Mouse (Mus musculus) MEL-GATA-1-ER (cell line): ENCODE results near the gene Gm36028.

Experiments used
- DNase-seq: peaks from one replicate; pipeline ENCODE4 v3.0.0-alpha.2; 2012; ENCODE audit warnings: low read depth; ENCODE audit errors: extremely low read depth

Gm36028 gene

DNA sequence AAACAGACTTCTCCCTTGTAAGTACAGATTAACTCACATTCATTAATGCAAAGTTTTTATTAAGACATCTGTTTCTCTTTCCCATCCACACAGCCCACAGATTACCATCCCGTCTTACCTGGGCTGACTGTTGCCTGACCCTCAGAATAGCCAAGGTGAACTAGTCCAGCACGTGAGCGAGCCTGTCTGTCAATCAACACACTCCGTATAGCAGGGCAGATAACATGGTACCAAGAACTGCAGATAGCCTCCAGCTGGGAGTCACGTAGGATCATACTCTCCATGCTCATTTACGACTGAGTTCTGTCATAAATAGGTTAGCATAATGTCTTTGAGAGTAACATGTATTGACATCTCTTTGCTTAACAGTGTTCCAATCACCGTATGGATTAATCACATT, at the start of gene Gm36028:
Gene Gm36028 (minus strand): TSS at position 118 of the 400 bp plus-strand sequence.
- no peak for DNase-seq

DNA sequence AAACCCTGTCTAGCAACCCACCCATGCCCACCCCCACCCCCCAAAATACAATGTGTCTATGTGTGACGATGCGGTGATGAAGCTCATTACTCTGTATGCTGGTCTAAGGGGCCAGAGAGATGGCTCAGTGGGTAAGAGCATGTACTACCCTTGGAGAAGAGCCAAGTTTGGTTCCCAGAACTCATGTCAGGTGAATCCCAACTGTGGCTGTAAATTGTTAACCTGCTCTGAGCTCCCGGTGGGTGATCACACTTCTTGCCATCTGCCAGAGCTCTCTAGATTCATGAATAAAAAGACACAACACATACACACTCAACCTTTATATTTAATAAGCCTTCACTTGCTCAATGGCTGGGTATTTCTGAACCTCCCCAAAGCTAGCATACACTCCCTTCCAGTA, 45.5 kb upstream of the Gm36028 start:
- DNase-seq, result no peak

DNA sequence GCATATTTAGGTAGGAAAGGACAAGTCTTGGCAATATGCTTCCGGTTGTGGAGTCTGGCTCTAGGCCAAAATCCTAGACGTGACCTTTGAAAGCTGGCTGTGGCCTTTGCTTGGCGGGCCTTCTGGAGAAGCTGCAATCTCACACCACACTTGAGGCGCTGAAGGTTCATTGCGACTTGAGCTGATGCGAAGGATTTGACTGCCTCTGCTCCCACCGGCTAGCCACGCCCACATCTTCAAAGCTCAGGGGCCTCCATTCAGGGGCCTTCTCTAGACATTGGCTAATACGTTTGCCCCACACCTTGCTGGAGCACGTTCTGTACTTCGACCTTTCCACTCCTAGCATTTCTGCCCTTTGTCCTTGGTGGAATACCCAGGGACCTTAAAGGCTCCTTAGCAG, 40.4 kb upstream of the Gm36028 start:
- no peak for DNase-seq

DNA sequence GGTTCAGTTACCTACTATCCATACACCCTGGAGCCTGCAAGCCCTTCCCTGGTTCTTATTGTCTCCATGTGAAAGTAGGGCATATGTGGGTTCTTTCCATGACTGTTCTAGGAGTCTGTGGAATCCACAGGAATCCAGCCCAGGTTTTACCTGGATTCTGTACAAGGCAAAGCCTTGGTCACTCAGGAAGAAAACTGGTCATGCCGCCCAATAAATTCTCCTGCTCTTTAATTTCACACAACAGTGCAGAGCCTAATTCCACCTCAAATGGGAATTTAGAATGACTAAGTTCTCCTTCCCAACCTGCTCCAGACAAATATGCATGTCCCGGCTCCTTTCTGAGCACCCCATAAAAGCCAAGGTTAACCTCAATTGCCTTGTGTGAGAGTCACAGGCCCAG, 38.4 kb upstream of the Gm36028 start:
- DNase-seq, result no peak

DNA sequence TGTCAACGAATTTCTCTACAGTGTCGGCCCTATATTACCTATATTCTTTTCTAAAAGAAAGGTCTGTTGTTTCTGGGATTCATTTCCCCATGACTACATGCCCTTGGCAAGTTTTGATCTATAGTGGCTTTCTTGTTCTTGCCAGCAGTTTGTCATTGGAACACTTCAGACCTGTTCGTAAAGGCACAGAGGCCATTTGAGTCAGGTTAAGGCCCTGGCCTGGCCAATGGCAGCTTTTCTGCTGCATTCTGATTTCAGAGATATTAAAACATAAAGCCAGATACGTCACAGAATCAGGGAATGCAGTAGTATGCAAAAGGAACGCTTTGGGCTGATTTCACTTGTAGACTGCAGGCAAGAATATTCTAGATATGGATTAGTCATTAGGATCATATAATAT, 37.8 kb upstream of the Gm36028 start:
- DNase-seq, result no peak

DNA sequence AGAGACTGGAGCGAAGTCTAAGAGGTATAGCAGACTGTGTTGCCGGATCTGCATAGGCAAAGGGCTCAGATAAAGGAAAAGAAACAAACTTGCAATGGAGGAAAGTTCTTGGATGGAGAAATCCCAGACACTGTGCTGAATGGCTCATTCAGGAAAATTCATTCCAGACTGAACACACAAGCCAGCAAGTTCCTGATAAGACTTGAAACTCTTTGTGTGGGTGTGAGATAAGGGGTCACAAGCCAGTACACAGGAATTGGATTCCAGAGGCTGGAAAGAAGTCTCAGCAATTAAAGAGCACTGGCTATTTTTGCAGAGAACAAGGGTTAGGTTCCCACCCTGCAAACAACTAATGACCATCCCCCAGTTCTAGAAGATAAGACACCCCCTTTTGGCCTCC, 33.0 kb upstream of the Gm36028 start:
- no peak for DNase-seq

DNA sequence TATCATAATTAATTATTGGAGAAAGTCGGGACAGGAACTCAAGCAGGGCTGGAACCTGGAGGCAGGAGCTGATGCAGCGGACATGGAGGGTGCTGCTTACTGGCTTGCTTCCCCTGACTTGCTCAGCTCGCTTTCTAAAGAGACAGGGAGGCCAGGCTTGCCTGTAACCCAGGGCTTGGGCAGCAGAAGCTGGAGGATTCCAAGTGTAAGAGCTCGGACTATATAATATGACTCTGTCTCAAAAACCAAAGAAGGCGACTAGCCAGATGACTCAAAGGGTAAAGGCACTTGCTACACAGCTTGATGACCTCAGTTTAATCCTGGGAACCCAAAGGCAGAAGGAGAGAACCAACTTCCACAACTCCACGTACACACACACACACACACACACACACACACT, 32.4 kb upstream of the Gm36028 start:
- DNase-seq, result no peak

DNA sequence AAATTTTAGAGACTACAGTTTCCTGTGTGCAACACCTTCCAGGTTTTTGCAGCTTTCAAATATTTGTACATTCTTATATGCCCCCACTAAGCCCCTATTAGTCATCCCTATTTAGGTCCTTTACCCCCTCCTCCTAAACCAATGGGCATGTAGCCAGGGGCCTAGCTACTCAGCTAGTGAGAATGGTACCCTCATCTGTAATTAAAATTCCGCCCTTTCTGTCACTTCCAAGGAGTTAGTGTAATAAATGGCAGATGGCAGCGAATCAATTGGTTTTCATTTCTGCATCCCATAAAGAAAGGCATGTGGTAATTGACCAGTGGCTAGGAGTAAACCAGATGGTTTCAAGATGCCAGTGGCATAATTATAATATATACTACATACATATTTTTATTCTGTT, 31.7 kb upstream of the Gm36028 start:
- DNase-seq, result no peak

DNA sequence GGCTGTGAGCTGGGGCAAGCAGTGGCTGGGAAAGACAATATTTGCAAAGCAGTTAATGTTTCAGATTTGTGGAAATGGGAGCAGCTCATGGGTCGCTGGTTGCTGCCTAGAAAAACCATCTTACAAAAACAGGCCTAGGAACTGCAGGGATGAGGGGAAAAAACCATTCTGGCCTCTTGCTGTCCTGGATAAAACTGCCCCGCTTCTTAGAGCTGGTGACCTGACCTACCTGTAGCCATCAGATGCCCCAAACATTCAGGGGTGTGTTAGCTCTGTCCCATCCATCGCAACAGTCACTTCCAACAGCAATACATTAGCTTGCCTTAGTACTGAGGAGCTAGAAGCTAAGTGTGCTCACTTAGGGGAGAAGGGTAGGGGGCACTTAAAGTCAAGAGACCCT, 28.0 kb upstream of the Gm36028 start:
- no peak for DNase-seq

DNA sequence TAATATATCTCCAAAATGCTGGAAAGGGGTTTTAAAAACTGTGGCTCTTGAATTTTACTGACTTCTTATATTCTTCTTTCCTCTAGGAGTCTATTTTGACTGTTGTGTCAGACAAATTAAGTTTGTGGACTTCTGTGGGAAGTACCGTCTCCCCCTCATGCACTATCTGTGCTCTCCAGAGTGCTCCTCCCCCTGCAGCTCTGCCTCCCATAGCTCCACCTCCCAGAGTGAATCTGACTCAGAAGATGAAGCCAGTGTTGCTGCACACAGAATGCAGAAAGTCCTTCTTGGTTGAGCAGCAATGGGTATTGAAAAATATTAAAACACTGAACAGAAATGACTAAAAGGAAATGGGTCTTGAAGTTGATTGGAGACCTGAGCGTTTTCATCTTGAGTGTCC, 20.2 kb upstream of the Gm36028 start:
- no peak for DNase-seq

DNA sequence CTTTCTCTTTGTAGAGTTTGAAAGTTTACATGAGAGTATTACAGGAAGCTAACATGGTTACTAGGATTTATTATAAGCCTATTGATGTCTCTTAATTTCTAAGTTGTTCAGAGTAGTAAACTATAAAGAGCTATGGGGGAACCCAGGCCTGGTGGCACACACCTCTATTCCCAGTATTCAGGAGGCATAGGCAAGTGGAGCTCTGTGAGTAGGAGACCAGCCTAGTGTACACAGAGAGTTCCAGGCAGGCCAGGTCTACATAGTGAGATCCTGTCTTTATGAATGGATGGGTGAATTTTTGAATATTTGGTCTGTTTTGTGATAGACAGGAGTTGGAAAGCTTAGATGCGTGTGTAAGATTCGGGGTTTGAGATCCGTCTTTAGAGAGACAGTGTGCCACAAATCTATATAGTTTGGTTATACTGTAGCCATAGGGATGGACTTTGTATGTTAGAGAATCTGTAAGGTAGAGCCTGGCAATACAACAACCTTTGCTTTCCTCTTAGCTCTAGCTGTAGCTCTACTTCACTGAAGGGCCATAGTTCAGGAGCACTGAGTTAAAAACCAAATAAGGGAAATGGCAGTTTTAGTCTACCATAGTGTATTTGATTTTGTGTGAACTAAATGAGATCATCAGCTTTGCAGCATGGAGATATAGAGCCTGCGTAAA, 18.9 kb upstream of the Gm36028 start:
- no peak for DNase-seq

DNA sequence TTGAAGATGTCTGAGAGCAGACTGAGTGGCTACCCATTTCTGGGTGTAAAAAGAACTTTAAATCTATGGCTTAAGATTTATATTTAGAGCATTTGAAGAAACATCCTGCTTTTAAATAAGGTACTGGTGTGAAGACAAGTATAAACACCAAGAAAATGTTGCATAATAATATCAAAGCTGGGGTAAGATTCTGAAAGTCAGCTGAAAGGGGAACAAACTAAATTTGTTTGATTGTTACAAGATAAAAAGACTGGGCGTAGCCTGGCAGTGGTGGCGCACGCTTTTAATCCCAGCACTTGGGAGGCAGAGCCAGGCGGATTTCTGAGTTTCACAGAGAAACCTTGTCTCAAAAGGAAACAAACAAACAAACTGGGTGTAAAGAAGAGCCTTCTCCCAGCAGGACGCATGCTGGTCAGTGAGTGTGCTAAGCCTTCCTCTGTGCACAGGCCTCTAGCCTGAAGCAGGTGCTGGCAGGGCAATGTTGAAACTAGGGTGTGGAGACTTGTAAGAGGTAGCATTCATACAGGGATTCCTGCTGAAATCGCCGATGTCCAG, 18.1 kb upstream of the Gm36028 start:
- DNase-seq, result no peak

DNA sequence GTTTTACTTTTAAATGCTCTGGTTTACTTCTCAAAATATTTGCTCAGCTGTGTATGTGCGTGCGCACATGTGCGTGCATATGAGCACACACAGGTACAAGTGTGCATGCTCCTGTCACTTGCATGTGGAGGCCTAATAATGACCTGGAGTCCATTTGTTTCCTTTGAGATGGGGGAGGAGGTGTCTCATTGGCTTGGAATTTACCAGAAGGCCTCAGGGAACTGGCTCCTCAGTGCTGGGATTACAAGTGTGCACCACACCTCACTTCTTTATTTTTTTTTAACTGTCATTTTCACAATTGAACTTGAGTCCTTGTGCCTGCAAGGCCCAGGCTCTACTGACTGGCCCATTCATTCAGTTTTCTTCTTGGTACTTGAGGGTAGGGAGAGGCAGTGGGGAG, 16.5 kb upstream of the Gm36028 start:
- no peak for DNase-seq

DNA sequence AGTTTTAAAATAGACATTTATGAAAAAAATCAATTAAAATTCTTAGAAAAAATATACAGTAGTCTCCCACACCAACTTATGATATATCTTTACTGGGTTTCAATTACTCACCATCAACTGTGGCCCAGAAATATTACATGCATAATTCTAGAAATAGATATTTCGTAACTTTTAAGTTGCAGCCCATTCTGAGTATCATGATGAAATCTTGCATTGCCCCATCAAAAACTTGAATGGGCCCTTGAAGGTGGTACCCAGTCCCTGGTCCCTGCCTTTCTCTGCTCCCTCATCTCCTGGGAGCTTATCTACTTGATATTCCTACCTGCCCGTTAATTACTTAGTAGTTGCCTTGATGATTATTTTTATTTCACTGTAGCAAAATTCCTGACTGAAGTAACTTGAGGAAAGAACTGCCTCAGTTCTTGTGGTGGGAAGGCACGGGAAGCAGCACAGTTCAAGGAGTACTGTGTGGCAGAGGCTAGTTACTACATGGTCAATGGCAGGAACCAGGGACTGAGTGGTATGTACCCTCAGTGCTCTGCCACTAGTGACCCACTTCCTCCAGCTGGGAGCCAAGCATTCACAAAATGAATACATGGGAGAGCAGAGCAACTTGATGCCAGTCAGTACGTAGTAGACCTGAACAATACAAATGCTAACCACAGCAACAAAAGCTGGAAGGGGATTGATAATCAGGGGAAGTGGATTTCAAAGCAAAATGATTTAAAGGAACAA, 13.7 kb upstream of the Gm36028 start:
- no peak for DNase-seq

DNA sequence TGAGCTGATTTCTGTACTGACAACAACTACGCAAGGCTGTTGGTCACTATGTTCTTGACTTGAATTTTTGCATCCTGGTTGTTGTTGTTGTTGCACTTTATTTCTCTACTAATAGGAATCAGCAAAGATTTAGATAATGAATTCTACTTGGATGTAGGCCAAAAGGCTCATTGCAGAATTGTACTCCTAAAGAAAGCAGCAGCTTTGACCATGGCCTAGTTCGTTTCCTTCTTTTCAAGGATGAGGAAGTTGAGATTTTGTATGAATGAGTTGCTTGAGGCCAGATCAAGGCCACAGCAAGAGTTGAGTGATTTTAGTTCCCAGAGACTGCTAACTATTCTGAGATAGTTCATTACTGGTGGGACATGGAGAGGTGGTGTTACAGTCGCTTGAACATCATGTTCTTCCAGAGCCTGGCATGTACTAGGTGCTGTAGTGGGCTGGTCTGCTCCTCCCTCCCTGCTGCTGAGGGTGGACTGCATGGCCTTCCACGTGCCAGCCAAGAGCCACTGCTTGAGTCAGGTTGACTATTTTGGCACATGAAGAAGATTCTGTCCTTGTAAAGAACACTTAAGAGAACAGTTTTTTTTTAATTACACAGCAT, 10.3 kb upstream of the Gm36028 start:
- DNase-seq, result no peak

DNA sequence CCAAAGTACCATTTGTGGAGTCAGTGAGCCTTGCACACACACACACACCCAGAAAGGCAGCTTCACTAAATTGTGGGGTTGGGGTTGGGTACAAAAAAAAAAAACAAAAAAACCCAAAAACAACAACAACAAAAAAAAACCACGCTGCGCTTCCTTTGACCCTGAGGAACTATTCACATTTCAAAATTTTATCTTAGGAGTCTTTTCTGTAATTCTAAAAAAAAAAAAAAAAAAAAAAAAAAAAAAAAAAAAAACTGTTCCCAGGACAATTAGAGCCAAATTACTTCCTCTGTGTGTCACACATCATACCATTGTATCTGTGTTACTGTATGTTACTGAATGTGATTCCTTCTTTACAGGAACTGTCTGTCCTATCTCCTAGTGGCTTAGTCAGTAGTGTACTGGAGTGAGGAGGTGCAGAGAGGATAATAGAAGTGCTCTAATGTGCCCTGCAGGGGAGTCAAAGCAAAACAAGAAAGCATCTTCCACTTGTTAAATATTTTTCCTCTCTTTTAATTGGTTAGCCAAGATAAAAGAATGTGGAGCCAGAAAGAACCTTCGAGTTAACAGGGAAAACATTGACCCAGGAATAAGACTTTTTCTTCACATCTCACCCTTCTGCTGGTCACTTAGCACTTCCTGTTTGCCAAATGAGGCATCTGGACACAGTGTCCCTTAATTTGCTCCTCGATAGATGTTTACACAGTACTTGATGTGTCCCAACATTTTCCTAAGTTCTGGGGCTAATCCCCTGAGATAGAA, 8.7 kb upstream of the Gm36028 start:
- DNase-seq, result no peak

DNA sequence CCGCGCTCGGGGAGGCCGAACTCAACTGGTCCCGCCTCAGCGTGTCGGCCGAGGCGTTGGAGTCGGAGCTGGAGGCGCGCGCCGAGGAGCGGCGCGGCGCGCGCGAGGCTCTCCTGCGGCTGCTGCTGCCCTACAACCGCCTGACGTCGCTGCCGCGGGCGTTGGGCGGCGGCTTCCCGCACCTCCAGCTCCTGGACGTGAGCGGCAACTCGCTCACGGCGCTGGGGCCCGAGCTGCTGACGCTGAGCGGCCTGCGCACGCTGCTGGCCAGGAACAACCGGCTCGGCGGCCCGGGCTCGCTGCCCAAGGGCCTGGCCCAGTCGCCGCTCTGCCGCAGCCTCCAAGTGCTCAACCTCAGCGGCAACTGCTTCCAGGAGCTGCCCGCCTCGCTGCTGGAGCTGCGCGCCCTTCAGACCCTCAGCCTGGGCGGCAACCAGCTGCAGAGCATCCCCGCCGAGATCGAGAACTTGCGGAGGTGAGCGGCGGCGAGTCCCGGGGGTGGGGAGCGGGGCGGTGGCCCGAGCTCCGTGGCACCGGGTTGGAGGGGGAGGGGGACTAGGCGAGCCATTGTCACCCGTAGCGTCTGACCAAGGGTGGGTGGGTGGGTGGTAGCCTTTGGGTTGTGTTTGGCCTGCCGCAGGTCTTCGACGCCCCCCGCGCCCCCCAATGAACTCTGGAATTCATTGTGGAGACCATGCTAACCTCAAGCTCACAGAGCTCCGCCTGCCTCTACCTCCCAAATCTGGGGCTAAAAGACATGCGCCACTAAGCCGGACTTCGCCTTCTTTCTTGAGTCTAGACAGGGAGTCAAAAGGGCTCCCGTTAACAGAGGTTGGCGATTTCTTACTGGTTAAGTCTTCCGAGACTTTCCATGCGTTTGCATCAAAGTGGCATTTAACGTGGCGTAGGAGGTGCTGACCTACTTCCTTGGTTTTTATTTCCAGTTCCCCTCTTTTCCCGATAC, 7.8 kb upstream of the Gm36028 start:
- no peak for DNase-seq

DNA sequence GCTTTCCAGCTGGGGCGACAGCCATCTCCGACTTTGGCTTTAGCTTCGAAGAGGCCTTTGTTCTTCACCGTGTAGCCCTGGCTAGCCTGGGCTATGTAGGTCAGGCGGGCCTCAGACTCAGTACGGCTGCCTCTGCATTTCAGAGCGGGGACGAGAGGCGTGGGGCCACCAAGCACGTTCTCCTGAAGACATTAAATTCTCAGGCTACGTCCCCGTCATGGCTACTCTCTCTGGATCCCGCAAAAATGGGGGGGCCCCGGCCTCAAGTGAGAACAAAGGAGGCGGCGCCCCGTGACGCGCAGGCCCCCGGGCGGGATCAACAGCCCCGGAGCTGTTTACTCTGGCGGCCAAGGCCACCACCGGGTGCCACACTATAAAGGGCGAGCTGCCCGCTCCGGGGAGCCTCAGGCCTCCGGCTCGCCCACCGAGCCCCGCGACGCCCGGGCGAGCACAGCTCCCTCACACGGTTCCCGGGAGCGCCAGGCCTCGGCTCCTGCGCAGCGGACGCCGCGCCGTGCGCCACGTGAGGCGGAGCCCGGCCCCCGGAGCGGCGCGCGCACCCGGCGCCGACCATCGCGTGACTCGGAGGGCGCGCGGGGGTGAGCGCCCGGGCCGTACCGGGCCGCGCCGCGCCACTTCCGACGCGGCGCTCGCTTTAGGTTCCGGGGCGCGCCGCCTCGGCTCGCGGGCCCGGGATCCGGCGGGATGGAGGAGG, 7.0 kb upstream of the Gm36028 start, which contains the start of gene Lrrc58:
Gene Lrrc58 (plus strand): TSS at position 599 of the 715 bp plus-strand sequence.
- DNase-seq, result no peak

DNA sequence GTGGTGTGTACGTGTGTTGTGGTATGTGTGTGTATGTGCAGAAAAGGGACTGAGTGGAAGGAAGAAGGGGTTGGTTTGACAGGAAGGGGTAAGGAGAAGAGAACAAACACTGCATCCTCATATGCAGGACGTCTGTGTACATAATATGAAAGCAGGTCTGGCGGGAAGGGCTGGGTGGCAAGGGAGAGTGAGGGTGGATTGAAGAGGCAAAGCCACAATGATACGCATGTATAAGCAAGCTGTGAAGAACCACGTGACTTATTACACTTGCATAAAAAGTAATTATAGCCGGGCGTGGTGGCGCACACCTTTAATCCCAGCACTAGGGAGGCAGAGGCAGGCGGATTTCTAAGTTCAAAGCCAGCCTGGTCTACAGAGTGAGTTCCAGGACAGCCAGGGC, 4.9 kb upstream of the Gm36028 start:
- no peak for DNase-seq

DNA sequence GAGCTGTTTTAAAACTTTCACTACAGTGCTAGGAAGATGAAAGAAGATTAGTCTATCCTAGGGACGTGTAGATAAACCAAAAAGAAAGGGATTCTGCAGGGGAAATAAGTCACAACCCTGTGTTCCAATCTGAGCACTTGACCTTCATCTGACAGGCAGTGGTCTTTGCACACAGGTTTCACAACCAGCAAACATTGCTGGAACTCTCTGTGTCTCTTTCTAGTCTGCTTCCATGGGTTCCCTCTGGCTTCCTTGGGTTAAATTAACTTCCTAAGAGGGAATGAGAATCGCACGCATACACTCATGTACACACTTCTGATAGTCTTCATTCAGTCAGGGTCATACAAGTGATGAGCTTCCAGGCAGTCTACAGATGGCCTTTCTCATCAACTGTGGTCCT, 2.9 kb upstream of the Gm36028 start:
- no peak for DNase-seq
